Mouse (Mus musculus) gastrocnemius, postnatal 36 days (tissue): ENCODE measurements around the gene Spata22. TPM values are rescaled to one million over a fixed set of nuclear protein-coding genes. Genes with fewer than 3 reads are reported as not detected.

ENCODE experiments used
- total RNA-seq, 2 experiments: library from RNA; stranded (reverse); gene quantifications; 2 replicates each; pipeline ENCODE4 v1.2.3; 2021

The Spata22 gene
- total RNA-seq, 2 experiments from 2014 or later, result not detected

Other genes with a start within 250 kb of the Spata22 start
- gene Itgae, start 239.2 kb upstream of the Spata22 start, total RNA-seq, result under 1 TPM; 0.07 to 0.13 TPM
- gene Haspin, start 191.4 kb upstream of the Spata22 start, total RNA-seq, result under 1 TPM; 0.15 to 0.18 TPM
- 1 to 10 TPM; 6.9 to 8.6 TPM for gene P2rx5, start 169.3 kb upstream of the Spata22 start, total RNA-seq
- gene Emc6, start 152.7 kb upstream of the Spata22 start, total RNA-seq, result 10 to 100 TPM; 74.4 to 90.9 TPM
- 10 to 100 TPM in 1 of 2 experiments, 1 to 10 TPM in 1; 9.3 to 10.5 TPM for gene Tax1bp3, start 152.7 kb upstream of the Spata22 start, total RNA-seq
- gene Ctns, start 130.7 kb upstream of the Spata22 start, total RNA-seq, result 1 to 10 TPM; 5.3 to 5.5 TPM
- under 1 TPM; 0.47 to 0.69 TPM for gene Shpk, start 130.3 kb upstream of the Spata22 start, total RNA-seq
- gene Trpv1, start 95.4 kb upstream of the Spata22 start, total RNA-seq, result under 1 TPM; 0.15 TPM
- not detected for gene Trpv3, start 62.4 kb upstream of the Spata22 start, total RNA-seq
- gene Aspa, start 145 bp upstream of the Spata22 start, total RNA-seq, result 1 to 10 TPM; 1.7 to 3.8 TPM
- gene Gm49340, start within 50 bp of the Spata22 start, total RNA-seq, result not detected
- not detected for gene Olfr20, start 21.0 kb downstream of the Spata22 start, total RNA-seq
- gene Olfr376, start 41.5 kb downstream of the Spata22 start, total RNA-seq, result not detected
- not detected for gene Olfr1, start 69.9 kb downstream of the Spata22 start, total RNA-seq
- not detected for gene Olfr378, start 98.7 kb downstream of the Spata22 start, total RNA-seq
- gene Olfr380, start 127.8 kb downstream of the Spata22 start, total RNA-seq, result not detected
- not detected for gene Olfr381, start 161.9 kb downstream of the Spata22 start, total RNA-seq
- gene Olfr382, start 187.5 kb downstream of the Spata22 start, total RNA-seq, result not detected